Mouse (Mus musculus): Measurements from ENCODE around the gene Taok1.
A peak's percentile ranks its signal among the peaks of the same experiment; 100 is the strongest.

The Taok1 gene

DNA sequence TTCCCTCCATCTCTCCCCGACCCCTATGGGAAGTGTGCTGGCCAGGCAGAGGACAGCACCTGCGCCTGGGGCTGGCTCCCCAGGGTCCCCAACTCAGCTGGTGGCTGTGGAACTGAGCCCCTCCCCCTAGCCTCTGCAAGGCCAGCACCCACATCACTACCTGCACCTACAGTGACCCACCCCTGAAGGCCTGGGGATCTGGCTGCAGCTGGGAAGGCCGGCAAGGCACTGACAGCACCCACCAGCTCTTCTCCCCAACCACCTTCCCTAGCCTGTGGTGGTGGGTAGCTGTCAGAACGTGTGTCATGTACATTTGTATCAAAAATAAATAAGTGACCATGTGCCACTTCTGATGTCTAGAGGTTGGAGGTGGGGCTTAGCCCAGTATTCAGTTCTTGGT, 100.2 kb downstream of the Taok1 start:
- DNase-seq, result no peak

DNA sequence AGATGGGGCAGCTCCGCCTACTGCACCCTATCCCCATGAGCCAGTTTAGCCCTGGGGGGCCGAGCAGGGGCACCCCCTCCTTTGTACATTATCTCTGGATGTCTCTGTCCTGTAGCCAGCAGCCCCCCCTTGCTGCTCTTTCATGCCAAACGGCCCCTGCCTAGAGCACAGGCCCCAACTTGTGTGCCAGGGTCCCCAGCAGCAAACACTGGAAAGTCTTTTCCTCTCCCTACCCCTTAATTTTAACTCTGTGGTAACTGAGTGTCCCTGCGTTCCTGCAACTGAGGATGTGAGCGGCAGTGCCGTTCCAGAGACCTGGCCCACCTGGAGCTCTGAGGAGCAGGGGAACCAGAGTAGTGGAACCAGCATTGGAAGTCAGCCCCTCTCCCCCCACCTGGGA, 100.7 kb downstream of the Taok1 start:
- no peak for DNase-seq

DNA sequence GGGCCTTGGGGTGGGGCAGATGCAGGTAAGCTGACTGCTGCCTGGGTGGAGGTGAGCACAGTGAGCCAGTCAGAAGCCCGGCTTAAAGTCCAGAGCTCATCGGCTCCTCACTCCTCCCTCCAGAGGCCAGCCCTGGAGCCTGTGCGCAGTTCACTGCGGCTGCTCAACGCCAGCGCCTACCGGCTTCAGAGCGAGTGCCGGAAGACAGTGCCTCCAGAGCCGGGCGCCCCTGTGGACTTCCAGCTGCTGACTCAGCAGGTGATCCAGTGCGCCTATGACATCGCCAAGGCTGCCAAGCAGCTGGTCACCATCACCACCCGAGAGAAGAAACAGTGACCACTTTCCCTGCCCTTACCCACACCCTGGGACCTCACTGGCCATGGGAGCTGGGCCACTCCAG, 101.3 kb downstream of the Taok1 start:
- DNase-seq, result no peak

DNA sequence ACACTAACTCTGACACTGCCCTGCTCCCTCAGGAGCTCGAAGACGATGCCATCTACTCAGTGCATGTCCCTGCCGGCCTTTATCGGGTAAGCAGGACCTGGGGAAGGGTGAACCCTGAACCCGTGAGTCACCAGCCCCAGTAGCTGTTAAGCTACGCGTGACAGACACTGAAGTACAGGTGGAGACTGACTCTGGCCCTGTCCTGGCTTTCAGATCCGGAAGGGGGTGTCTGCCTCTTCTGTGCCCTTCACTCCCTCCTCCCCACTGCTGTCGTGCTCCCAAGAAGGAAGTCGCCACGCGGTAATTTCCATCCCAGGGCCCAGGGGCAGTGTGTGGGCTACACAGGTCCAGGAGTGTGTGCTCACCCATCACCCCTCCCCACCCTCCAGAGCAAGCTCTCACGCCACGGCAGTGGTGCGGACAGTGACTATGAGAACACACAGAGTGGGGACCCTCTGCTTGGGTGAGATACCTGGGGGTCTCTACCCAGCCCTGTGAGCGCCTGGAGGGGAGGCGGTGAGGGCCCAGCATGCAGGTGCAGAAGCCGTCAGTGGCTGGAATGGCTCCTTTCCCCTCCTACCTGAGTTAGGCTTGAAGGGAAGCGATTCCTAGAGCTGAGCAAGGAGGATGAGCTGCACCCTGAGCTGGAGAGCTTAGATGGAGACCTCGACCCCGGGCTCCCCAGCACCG, 102.2 kb downstream of the Taok1 start:
- DNase-seq, result no peak

DNA sequence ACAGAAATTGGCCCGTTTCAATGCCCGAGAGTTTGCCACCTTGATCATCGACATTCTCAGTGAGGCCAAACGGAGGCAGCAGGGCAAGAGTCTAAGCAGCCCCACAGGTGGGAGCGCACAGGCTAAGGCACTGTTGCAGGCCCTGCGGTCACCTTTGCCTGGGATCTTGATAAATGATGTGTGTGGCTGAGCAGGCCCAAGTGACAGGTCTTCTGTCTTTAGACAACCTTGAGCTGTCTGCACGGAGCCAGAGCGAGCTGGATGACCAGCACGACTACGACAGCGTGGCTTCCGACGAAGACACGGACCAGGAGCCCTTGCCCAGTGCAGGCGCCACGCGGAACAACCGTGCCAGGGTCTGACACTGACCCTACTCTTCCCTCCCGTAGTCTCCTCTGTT, 103.2 kb downstream of the Taok1 start:
- DNase-seq, result no peak

DNA sequence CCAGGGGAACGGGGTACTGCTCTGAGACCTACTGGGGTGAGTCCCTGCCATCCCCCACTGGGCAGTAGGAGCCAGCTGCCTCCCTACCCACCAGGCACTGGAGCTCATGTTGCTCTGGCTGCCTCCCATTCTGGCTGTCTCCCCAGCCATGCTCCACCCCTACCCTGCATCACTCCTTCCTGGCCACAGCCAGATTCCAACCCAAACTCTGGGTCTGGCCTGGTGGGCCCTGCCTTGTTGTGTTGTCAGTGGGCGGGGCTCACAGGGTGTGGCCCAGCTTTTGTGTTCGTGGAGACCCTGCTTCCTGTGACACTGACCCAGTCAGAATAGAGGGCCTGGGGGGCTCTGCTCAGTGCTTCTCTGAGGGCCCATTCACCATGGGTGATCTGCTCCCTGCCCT, 104.1 kb downstream of the Taok1 start:
- no peak for DNase-seq

DNA sequence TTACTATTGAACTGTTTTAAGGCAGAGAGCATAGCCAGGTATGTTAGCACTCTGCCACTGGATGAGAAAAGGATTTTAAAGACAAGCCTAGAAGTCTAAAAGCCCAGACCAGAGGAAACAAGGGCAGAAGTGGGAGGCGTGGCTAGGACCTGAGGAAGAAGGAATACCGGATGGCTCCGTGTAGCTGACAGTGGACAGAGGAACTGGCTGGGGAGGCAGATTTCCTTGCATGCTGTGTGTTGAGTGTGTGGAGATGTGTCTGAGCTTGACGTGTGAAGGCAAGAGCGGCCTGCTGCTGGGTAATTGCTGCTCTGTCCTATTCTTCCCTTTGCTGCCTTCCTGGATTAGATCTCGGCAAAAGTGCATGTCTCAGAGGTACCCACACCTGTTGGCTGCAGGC, 105.1 kb downstream of the Taok1 start:
- no peak for DNase-seq

DNA sequence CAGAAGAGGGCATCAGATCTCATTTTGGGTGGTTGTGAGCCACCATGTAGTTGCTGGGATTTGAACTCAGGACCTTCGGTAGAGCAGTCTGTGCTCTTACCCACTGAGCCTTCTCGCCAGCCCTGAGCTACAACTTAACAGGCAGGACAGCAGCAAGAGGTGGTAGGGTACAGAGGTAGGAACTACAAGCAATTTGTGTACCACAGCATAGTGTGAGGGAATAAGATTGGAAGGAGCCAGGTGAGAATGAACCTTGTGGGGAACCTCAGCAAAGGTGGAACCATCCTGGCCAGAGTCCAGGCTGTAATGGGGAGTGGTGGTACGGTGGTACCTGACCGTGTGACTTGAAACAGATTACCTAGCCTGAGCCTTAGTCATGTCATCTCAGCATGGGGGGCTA, 105.6 kb downstream of the Taok1 start:
- no peak for DNase-seq

DNA sequence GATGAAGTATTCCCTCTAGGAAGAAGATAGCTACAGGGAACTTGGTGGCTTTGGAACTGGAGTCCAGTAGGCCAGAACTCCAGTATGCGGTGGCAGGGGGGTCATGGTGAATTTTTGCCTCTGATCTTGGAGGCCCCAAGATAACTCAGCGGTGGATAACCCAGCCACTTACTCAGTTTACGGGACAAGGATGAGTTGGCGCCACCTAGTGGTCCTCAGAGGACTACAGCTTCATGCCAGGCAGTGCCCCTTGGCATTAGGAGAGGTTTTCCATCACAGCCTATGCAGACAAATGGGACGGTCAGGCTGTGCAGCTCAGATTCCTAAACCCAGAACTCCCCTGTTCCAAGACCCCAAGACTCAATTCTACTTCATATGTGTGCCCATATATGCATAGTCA, 106.2 kb downstream of the Taok1 start:
- peak; percentile 47 to 73 for DNase-seq

DNA sequence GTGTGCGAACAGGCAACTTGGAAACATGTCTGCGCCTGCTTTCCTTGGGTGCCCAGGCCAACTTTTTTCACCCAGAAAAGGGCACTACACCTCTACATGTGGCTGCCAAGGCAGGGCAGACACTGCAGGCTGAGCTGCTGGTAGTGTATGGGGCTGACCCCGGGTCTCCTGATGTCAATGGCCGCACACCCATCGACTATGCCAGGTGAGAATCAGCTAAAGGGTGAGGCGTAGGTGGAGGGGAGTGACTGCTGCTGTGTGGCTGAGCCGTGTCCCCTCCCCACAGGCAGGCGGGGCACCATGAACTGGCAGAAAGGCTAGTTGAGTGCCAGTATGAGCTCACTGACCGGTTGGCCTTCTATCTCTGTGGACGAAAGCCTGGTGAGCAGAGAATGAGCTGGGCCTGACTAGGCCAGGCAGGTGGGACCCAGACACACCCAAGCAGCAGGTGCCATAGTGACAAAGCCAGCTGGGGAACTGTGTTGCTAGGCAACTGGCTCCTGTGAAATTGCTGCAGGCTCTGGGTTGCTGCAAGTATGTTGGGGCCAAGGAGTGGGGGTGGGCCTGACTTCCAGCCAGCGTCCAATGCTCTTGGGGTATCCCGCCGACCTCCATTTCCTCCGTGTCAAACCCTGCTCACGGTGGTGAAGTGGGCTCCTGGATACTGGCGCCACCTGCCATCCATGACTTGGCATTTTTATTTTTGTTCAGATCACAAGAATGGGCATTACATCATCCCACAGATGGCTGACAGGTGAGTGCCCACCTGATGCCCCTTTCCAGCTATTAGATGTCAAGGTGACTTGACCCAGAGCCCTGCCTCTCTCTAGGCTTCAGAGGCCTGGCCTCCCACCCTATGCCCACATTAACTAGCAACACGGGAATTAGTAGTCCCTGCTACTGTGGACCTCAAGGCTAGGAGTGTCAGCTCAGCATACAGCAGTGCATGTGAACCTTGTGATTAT, 107.0 kb downstream of the Taok1 start:
- no peak for DNase-seq

DNA sequence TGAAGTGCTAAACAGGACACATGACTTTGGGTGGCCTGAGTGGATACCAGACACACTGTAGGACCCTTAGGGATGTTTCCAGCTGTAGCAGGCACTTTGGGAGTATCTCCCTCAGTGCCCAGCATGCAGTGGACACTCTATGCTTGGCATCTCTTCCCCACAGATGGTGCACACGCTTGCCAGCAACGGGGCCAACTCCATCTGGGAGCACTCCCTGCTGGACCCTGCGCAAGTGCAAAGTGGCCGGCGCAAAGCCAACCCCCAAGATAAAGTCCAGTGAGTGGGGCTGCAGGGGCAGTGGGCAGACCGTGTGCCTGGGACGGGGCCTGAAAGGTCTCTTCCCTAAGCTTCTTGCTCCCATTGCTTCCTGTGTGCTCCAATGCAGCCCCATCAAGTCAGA, 108.3 kb downstream of the Taok1 start:
- no peak for DNase-seq

DNA sequence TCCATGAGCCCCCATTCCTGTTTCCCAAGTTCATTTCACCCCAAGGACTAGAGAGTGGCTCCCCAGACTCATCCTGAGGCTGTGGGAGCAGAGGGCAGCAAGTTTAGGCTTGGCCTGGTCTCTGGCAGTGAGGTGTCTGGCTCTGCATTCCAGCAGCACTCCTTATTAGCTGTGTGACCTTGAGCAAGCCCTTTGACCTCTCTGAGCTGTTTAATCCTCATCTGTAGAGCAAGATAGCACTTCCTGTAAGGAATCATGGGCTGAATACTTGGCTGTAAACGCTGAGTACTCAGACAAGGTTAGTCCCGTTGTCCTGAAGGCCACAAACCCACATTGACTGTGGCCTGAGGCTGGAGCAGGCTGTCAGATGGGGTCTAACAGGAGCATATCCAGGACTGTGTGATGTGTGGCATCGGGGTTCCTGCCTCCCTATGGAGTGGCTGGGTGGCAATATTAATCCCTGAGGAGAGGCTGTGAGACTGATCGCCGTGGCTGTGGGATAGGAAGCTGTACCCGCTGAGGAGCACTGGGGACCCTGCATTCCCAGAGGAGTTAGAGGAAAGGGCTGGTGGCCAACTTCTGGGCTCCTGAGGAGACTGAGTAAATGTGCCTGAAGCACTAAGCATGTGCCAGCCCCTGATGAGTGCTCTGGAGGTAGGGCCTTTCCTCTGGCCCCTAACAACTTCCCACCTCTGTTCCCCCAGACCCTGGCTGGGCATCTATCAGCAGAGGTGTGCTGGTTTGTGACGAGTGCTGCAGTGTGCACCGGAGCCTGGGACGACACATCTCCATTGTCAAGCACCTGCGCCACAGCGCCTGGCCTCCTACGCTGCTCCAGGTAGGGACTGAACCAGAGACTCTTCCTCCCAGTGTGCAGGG, 109.1 kb downstream of the Taok1 start:
- DNase-seq, result no peak

DNA sequence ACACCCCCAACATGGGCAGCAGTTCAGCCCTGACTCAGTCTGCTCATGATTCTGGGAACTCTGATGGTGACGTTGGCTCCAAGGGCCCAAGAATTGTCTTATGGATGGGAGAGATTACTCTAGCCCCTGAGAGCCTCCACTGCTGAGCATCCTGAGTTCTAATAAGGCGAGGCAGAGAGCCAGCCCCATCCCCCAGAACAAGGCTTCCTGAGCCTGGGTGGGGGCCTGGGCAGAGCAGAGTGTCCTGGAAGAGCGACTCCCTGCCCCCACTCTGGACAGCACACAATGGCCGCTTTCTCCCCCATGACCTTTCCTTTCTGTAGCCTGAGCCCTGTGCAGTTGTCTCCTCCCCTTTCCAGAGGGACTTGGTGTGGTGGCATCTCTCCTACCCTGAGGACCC, 109.8 kb downstream of the Taok1 start:
- DNase-seq, result no peak

DNA sequence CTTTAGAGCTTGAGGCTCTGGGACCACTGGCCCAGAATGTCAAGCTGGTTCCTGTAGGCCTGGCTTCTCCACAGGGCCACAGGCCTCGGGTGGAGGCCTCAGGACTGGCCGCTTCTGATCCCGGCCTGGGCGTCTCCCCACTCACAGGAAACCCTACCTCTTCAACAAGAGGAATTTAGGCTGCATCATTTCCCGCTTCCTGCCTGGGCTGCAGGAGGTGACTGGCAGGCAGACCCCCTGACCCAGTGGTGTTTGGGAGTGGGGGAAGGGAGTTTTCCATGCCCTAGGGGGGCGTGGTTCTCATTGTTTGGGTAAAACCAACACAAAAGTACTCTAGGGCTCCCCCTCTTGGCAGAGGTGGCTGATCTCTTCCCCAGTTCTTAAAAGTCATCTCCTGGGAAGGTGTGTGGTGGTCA, 110.3 kb downstream of the Taok1 start:
- DNase-seq, result peak in 1 of 2 experiments; percentile 63

DNA sequence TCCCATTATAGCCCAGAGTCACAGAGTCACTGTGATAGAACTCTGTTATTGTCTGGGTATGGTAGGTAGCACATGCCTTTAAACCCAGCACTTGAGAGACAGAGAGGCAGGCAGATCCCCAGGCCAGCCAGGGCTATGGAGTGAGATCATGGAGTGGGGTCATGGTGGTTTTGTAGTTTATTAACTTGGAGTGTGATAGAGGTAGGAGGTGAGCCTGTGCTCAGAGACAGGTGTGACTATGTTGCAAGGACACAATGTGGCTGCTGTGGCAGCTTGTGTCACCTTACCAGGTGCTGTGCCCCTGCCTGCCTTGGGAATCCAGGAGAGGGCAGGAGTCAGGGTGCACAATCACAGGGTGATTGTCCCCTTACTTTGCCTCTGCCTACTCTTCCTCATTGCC, 112.1 kb downstream of the Taok1 start:
- DNase-seq, result no peak

DNA sequence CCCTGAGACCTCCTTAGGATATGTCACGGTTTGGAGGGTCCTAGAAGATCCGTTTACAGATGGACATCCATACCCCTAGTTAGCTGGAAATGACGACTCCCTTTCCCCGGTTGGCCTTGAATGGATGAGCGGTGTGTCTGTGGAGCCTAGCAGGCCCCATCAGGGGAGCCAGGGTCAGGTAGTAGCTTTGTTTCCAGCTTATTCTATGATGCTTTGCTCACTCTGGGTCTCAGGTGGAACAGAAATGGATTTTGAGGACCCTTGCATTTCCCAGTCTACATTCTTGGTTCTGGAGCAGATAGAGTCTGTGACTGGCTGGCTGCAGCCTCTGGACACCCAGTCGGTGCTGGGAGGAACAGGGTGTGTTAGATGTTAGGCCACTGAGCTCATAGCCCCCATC, 112.8 kb downstream of the Taok1 start:
- DNase-seq, result no peak

DNA sequence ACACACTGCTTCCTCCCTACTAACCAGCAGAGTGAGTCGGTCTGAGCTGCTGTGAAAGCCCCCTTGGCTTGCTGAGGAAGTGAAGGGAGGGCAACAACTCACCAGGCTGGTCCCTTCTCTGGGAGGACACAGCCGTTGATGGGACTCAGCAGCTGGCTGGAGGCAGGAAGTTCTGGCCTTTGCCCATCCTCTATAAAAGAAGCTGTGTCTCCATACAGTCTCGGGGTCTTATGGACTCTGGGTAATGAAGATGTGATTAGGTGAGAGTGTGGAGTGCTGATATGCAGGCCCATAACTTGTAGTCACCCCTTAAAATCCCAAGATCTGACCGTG, 113.3 kb downstream of the Taok1 start:
- no peak for DNase-seq

DNA sequence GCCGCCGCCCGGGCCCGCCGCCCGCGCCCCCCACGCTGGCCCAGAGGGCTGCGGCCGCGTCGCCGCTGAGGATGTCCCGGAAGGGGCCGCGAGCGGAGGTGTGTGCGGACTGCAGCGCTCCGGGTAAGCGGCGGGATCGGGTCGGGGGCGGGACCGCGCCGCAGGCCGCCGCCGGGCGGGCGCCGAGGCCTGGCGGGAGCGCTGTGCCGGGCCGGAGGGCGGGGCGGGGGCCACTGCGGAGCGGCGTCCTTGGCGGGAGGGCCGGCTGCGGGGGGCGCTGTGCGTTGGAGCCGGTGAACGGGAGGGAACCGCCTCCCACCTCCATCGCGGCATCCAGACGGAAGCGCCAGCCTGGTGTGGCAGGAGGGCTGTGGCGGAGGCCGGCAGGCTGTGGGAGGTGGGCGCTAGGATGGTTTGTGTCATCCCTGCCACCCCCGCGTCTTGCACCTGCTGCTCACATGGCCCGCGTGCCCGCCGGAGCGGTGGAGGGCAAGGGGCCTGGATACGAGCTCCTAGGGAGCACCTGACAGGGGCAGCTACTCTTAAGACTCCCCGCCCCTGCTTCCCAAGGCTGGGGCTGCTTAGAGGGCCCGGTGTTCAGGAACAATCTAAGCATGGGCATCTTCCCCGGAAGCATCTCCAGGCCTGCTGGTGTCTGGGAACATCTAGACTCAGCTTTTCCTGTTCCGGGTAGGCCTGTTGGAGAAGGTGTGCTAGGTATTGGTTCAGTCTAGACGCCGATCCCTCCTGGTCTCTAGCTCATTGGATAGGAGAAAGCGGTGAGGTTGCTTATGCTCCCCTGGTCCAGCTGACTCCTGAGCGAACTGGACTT, 113.9 kb downstream of the Taok1 start, which contains the start of gene Git1:
Git1 (plus strand) TSS at position 51 of the 832 bp plus-strand sequence.
- peak; percentile 39 to 48 for DNase-seq

DNA sequence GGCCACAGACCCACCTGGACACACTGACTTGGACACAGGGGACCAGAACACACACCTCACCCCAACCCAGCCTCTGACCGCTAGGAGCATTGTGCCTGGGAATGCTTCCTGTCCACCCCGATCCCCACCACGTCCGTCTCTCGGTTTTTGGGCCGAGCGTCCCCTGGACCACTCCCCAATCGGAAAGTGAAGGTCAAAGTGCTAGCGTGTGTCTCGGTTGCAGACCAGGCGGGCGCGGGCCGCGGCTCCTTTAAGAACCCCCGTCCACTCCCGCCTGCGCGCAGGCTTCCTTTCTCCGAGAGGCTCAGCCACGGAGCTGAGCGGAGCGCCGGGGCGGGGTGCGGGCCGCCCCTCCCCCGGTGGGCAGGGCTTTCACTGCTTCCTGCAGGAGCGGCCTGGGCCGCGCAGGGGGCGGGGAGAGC, 114.7 kb downstream of the Taok1 start:
- peak; percentile 91 to 93 for DNase-seq

DNA sequence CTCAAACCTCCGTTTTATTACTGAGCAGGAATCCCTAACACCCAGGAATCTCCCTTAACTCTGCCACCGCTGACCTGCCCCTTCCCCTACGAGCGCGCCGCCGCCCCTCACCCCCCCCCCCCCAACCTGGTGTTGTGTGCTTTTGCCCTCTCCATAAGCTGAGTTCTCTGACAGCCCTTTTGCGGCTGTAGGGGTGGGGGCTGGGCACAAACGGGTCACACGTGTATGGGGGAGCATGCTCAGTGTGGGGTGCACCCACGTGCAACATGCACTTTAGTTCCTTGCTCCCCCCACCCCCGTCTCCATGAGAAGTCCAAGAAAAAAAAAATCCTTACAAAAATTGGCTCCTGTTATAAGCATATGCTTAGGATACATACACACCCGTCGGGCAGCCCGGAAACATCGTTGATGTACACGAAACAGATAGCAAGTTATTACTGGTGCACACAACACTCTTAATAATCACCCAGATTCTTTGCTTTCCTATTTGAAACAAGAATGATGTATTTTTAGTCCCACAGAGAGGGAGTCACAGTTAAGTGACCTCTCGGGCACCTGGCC, 115.2 kb downstream of the Taok1 start:
- peak in 1 of 2 experiments; percentile 26 for DNase-seq

DNA sequence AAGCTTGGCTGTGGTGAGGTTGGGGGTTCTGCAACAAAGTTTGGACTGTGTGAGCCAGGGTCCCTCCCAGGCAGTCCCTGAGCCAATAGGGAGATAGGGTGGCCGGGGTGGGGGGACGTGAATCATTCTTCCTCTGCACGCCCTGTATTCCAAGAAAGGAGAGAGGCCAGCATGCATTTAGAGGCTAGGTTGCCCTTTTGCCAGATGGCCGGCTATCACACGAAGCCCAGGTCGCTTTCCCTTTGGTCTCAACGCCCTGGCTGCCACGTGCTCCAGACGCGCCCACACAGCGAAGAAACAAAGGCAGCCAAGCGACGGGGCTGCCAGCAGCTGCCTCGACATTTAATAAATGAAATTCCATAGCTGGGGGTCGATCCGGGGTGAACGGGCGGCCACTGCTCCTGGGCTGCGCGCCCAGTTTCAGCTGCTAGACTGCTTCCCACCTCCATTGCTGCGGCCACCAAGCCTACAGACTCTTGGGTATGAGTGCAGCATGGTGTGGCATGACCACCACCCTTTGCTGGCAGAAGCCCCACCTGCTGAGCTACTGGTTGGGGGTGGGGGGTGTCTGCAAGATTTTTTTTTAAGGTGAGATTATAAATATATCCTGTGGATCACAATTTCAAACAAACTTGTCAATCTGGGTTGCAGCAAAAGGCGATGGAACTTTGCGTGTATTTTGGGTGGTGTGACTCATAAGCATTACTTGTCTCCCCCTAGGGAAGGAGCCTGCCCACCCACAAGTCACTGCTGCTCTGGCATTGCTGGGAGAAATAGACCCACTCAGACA, 115.9 kb downstream of the Taok1 start:
- no peak for DNase-seq
